Mouse (Mus musculus) urinary bladder, postnatal 25 days (tissue): ENCODE results near the gene Rph3a.
"Not testable (repeated sequence)": the region's sequence is repeated elsewhere in the genome, so short reads cannot be mapped to it uniquely, and the experiment has no call there.

ENCODE experiments used
- DNase-seq: peaks from one replicate; pipeline ENCODE4 v3.0.0; 2022; ENCODE audit warnings: low spot score

Rph3a gene

DNA sequence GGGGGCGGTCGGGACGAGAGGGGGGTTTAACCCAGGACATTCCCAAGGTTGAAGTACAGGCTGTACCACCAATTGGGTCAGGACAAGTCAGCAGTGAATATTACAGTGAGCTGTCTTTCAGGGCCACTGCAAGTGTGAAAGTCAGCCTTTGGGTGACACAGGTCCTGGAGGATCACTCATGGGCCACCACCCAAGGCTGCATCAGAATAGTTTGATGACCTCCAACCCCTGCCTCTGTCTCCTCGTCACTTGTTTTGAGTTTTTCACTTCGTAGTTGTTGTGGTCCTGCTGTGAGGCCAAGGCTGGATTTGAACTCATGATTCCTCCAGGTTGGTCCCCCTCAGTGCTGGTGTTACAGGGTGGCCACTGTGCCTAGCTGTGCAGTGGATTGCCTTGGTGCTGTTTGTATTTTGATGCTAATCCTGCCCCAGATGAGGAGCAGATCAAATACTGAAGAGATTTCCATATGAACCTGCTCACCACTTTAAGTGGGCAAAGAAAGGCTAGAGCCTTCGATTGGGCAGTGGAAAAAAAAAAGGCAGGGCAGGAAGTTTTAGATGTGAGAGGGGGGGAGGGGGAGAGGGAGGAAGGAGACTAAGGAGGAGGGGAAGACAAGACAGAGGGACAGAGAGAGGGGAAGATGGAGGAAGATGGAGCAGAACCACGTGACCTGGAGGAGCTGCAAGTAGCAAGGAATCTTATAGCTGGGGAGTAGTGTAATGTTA is 101.5 kb downstream of the Rph3a start:
- DNase-seq: no peak

DNA sequence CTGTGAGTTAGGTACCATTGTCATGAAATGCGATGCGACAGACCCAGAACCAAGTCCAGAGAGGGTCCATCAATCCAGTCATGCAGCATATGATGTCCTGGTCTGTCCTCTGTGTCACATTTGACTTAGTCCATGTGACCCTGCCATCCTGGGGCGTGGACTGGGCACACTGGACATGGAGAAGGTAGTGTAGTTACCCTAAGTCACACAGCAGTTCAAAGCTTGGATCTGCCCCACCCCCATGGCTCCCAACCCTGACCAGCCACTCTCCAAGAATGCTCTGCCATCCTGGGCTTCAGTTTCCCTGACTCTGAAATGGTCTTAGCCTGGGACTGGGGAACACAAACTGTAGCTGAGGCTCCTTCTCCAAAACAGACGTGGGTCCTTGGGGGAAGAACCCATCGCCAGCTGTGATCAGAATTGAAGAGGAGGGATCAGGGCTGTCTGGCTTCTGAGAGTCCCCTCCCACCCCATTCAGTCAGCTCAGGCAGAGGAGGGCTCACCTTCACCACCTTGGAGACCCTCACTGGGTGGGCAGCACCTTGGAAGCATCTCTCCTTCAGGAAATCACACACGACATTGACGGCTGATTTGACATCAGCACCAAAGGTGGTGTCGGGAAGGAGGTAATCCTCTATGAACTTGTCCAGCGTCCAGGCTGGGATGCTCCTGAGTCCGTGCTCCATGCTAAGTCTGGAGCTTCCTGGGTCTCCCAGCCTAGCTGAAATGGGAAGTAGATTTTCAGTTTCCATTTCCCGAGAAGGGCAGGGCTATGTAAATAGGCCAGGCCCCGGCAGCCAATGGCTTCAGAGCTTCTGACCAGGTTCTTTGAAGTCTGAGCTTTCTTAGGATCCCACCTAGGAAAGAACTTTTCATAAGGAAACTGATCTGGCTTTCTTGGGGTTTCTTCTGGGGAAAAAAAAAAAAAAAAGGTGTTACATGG is 102.8 kb downstream of the Rph3a start, which contains the start of gene Oas1a:
Oas1a (minus strand) TSS at position 731 of the 943 bp plus-strand sequence.
- DNase-seq: not testable (repeated sequence)

- DNase-seq: no peak
These were observed 107.8 kb downstream of the Rph3a start for GRCm38 (mm10) chr5:120902056-120902455.

- DNase-seq: no peak
These were observed 109.2 kb downstream of the Rph3a start for GRCm38 (mm10) chr5:120900666-120901065.

DNA sequence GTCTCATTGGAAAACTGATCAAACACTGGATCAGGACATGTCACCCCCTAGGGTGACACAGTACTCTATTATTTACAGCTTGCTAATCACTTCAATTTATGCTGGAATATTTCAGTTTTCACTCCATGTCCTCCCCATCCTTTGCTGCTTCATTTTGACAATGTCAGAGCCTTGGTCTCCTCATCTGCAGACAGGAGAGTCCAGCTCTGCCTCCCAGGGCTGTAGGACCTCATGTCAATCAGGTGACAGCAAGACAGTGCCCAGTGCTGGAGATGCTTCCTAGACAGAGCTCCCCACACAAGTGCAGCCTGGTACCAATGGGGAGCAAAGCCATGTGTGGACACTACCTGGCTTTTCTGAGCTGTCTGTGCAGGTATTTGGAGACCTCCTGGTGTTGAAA is 111.2 kb downstream of the Rph3a start:
- no peak for DNase-seq

- no peak for DNase-seq
These were observed 111.6 kb downstream of the Rph3a start for GRCm38 (mm10) chr5:120898307-120898706.

DNA sequence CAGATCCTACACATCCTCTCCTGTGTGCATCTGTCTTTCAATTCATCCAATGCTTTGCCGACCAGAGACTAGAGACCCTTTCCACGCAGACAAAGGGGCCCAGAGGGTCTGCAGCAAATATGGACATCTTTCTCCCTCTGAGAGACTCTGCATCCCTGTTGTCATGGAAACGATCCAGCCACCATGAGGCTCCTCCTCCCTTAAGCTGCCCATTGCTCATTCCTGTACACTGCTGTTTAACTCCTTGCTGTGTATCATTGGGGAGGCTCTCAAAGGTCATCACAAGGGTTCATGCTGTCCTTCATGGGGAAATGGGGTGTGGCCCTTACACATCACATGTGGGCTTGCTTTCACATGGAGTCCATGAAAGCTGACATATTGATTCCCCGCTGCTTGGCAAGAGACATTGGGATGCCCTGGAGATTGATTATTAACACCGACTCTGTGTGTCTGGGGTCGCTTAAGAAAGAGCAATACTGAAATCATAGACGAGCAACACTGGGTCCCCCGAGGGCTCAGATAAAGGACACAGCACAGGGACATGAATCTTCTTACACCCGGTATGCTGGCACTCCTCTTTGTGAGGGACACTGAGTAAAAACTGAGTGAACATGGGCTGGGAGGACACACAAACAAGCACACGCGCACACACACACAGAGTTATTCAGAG is 114.5 kb downstream of the Rph3a start:
- DNase-seq: no peak

- not testable (repeated sequence) for DNase-seq
These were observed 115.2 kb downstream of the Rph3a start for GRCm38 (mm10) chr5:120894692-120895091.

DNA sequence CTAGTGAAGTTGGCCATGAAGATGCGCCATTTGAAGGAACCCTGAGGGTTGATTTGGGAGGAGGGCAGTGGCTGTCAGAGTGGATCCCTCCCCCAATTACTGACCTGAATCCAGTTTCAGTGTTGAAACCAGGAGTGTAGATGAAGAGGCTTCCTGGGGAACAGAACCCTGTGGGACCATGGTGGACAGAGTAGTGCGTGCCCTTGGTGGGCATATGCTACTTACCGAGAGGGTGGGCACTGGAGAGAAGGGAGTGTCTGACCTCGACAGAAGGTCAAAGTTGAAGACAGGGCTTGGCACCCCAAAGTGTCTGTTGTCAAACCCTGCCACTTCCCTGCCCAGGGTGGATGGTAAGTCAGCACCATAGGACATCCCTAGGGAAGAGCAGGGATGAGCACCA is 116.0 kb downstream of the Rph3a start:
- DNase-seq: not testable (repeated sequence)

GRCm38 (mm10) chr5:120892243-120892660 is 117.6 kb downstream of the Rph3a start:
- DNase-seq: no peak

DNA sequence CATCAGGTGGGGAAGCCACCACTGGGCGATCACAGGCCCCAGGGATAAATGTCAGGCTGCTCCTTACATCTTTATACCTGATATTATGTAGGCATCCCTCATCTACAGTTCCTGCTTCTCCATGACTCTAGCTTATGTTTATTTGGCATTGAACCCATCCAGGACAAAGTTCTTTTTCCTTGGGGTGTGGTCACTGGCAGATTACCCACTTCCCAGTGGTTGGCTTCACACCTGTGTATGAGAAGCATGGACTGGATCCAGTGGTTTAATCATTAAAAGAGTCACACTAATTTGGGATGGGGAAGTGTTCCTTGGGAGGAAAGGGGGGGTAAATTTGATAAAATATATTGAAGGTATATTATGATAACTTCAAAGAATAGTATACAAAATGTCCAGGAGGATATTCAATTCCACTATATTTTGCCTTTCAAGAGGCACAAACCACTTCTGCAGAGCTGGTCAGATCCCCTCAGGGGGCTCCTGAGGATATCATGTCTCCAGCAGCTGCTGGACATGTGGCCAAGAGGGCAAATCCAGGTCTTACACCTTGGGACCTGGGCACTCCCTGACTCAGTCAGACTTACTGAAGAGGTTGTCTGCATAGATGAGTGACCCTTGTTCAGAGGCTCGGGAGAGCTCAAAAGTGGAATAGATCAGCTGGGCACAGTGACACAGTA is 118.2 kb downstream of the Rph3a start:
- DNase-seq: not testable (repeated sequence)

DNA sequence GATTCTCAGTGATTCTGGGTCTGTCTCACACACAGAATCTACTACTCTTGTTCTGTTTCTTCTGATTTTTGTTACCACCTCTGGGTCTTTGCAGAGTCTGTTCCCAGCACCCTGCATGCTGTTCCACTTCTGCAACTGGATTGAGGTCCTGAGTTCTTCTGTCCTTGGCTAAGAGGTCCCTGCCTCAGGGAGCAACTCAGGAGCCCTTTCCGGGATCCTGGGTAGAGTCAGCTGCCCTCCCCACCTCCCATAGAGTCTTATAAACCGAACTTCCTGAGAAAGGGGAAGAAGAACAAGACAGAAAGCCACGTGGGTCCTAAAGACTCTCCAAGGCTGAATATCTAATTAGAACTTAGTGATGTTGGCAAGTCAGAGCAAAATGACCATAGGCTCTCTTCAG is 118.9 kb downstream of the Rph3a start:
- no peak for DNase-seq
